Mouse (Mus musculus): ENCODE results near the gene Msantd3. TPM values are rescaled to one million over a fixed set of nuclear protein-coding genes. Genes with fewer than 3 reads are reported as not detected.

Gene Msantd3
- 1.4 and 1.6 TPM in 2 replicates for polyA plus RNA-seq (2015; fragmentation: Nextera tagmentation; extraction: Ambion mirVana)

- no peak within 1 kb of the TSS for H3K27ac ChIP-seq (ENCODE audit: low read length)
- ATAC-seq (ENCODE audit: low read depth), result peak; percentile 72
Observed at GRCm38 (mm10) chr4:48539841-48540575, at the start of gene Msantd3. Gene Msantd3, plus strand, starts transcription at chr4:48539935.

DNA sequence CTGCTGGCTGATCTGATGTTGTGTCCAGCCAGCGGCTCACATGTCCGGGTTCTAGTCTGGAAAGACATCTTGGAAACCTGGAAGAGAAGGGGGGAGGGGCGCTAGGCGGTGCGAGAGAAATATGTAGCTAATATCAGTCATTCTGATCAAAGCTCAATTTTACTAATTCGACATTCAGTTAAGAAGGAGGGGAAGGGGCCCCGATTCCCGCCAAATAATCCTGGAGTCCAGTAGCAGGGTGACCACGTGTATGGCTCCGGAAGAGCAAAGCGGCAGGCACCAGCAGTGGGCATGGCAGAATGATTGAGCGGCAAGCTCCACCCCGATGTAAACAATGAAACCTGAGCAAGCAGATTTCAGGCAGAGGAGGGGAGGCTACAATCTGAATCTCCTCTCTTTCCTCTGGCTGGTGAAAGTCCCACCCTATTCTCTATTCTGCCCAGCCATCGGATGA lies 48.4 kb upstream of the Msantd3 start:
- no peaks in the 10 kb centered on the region for H3K9me3 ChIP-seq (replicated peaks; ENCODE audit: control insufficient read depth, low read length)
- 10% methylated on average over 14 of the region's 14 CpGs for WGBS (ENCODE audit: insufficient replicate concordance)

More at GRCm38 (mm10) chr4:48539841-48540575, at the start of gene Msantd3:
- H3K9me3 ChIP-seq (replicated peaks; ENCODE audit: control insufficient read depth, low read length), result no peaks in the 10 kb centered on the region
- peak within 1 kb of the TSS; percentile 42 for H3K9ac ChIP-seq (ENCODE audit: low read depth, low read length)
- H3K4me3 ChIP-seq (ENCODE audit: low read depth, low read length), result peak within 1 kb of the TSS; percentile 55
- H3K4me2 ChIP-seq (ENCODE audit: low read depth, low read length), result peak within 1 kb of the TSS; percentile 59
- H3K27me3 ChIP-seq (ENCODE audit: control insufficient read depth, insufficient read depth, low read depth, low read length), result peaks cover 28% of the 10 kb centered on the region
- H3K36me3 ChIP-seq (ENCODE audit: control insufficient read depth, insufficient read depth), result no peaks in the 10 kb centered on the region
- WGBS (ENCODE audit: insufficient replicate concordance), result under 1% methylated on average over 59 of the region's 86 CpGs
- no peaks in the 10 kb centered on the region for H3K4me1 ChIP-seq (ENCODE audit: control insufficient read depth, low read depth, low read length)

GRCm38 (mm10) chr4:48492510-48492909 lies 47.2 kb upstream of the Msantd3 start:
- Histone ChIP-seq H3K4me1 (ENCODE audit: control insufficient read depth, low read depth, low read length) (no peaks in the 10 kb centered on the region), H3K36me3 (ENCODE audit: control insufficient read depth, insufficient read depth) (no peaks in the 10 kb centered on the region), H3K9ac (ENCODE audit: low read depth, low read length) (no peak overlapping the region), H3K9me3 (replicated peaks; ENCODE audit: control insufficient read depth, low read length) (no peaks in the 10 kb centered on the region), H3K4me3 (ENCODE audit: low read depth, low read length) (no peak overlapping the region), H3K27me3 (ENCODE audit: control insufficient read depth, insufficient read depth, low read depth, low read length) (no peaks in the 10 kb centered on the region), H3K4me2 (ENCODE audit: low read depth, low read length) (no peak overlapping the region), H3K27ac (ENCODE audit: low read length) (no peak overlapping the region)
- no peak for ATAC-seq (ENCODE audit: low read depth)
- 29% methylated on average over 2 of the region's 2 CpGs for WGBS (ENCODE audit: insufficient replicate concordance)

More for the DNA sequence above, 48.4 kb upstream of the Msantd3 start:
- Histone ChIP-seq H3K27me3 (ENCODE audit: control insufficient read depth, insufficient read depth, low read depth, low read length) (no peaks in the 10 kb centered on the region), H3K36me3 (ENCODE audit: control insufficient read depth, insufficient read depth) (no peaks in the 10 kb centered on the region), H3K27ac (ENCODE audit: low read length) (no peak overlapping the region), H3K4me2 (ENCODE audit: low read depth, low read length) (peak overlapping the region; percentile 54), H3K4me3 (ENCODE audit: low read depth, low read length) (peak overlapping the region; percentile 15; the same call in 1 of the 2 replicates), H3K4me1 (ENCODE audit: control insufficient read depth, low read depth, low read length) (no peaks in the 10 kb centered on the region), H3K9ac (ENCODE audit: low read depth, low read length) (no peak overlapping the region)
- ATAC-seq (ENCODE audit: low read depth), result peak; percentile 43; the same call in 1 of the 2 replicates

DNA sequence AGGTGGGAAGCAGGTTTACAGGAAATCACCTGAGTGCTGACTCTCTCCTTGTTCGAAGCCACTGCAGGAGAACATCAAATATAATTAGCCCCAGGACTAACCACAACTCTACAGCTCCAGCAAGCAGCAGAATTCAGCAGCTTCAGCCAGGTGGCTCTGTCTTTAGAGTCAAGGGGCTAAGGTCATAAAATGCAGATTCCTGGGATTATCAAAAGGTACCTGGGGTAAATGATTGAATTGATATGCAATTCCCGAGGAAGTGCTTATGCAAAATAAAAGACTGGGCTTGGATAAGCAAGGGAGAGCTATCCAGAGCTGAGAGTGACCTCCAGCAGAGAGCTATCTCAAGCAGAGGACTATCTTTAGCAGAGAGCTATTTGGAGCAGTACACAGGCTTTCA lies 28.9 kb upstream of the Msantd3 start:
- Histone ChIP-seq H3K4me3 (ENCODE audit: low read depth, low read length) (no peak overlapping the region), H3K27ac (ENCODE audit: low read length) (no peak overlapping the region), H3K36me3 (ENCODE audit: control insufficient read depth, insufficient read depth) (no peaks in the 10 kb centered on the region), H3K27me3 (ENCODE audit: control insufficient read depth, insufficient read depth, low read depth, low read length) (no peaks in the 10 kb centered on the region), H3K9me3 (replicated peaks; ENCODE audit: control insufficient read depth, low read length) (no peaks in the 10 kb centered on the region), H3K9ac (ENCODE audit: low read depth, low read length) (no peak overlapping the region), H3K4me2 (ENCODE audit: low read depth, low read length) (no peak overlapping the region), H3K4me1 (ENCODE audit: control insufficient read depth, low read depth, low read length) (no peaks in the 10 kb centered on the region)
- ATAC-seq (ENCODE audit: low read depth), result no peak
- 37% methylated on average over 2 of the region's 2 CpGs for WGBS (ENCODE audit: insufficient replicate concordance)

- 52% methylated on average over 1 of the region's 1 CpGs for WGBS (ENCODE audit: insufficient replicate concordance)
- ATAC-seq (ENCODE audit: low read depth), result no peak
- H3K9me3 ChIP-seq (replicated peaks; ENCODE audit: control insufficient read depth, low read length), result no peaks in the 10 kb centered on the region
- H3K4me1 ChIP-seq (ENCODE audit: control insufficient read depth, low read depth, low read length), result no peaks in the 10 kb centered on the region
- H3K27me3 ChIP-seq (ENCODE audit: control insufficient read depth, insufficient read depth, low read depth, low read length), result no peaks in the 10 kb centered on the region
- H3K27ac ChIP-seq (ENCODE audit: low read length), result no peak overlapping the region
- H3K4me2 ChIP-seq (ENCODE audit: low read depth, low read length), result no peak overlapping the region
- no peak overlapping the region for H3K9ac ChIP-seq (ENCODE audit: low read depth, low read length)
- H3K36me3 ChIP-seq (ENCODE audit: control insufficient read depth, insufficient read depth), result no peaks in the 10 kb centered on the region
- H3K4me3 ChIP-seq (ENCODE audit: low read depth, low read length), result no peak overlapping the region
Observed at GRCm38 (mm10) chr4:48529559-48529958, 10.2 kb upstream of the Msantd3 start.

- H3K4me2 ChIP-seq (ENCODE audit: low read depth, low read length), result no peak overlapping the region
- ATAC-seq (ENCODE audit: low read depth), result no peak
- no peaks in the 10 kb centered on the region for H3K27me3 ChIP-seq (ENCODE audit: control insufficient read depth, insufficient read depth, low read depth, low read length)
- no peaks in the 10 kb centered on the region for H3K36me3 ChIP-seq (ENCODE audit: control insufficient read depth, insufficient read depth)
- no peaks in the 10 kb centered on the region for H3K4me1 ChIP-seq (ENCODE audit: control insufficient read depth, low read depth, low read length)
- no peak overlapping the region for H3K4me3 ChIP-seq (ENCODE audit: low read depth, low read length)
- no peaks in the 10 kb centered on the region for H3K9me3 ChIP-seq (replicated peaks; ENCODE audit: control insufficient read depth, low read length)
- 65% methylated on average over 11 of the region's 11 CpGs for WGBS (ENCODE audit: insufficient replicate concordance)
- H3K27ac ChIP-seq (ENCODE audit: low read length), result no peak overlapping the region
- no peak overlapping the region for H3K9ac ChIP-seq (ENCODE audit: low read depth, low read length)
Observed at GRCm38 (mm10) chr4:48531804-48532601, 7.7 kb upstream of the Msantd3 start.

DNA sequence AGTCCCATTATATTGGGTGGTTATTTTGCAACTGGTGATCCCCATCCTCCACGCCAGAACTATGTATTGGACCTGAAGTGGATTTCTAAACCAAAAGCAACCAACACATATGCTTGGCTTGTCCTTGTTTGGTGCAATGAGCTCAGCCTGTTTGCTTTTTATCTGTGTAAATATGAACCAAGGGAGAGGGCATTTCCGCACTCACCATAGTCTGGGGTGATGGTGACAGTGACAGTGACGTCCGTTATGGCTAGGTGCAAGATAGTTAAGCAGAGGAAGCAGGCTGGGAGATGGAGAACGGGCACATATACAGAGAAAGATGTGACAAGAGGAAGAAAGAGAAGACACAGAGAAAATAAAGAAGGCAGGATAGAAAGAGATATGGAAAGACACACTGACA lies 3.5 kb upstream of the Msantd3 start:
- 51% methylated on average over 5 of the region's 5 CpGs for WGBS (ENCODE audit: insufficient replicate concordance)
- H3K4me1 ChIP-seq (ENCODE audit: control insufficient read depth, low read depth, low read length), result no peaks in the 10 kb centered on the region
- no peaks in the 10 kb centered on the region for H3K36me3 ChIP-seq (ENCODE audit: control insufficient read depth, insufficient read depth)
- no peak overlapping the region for H3K27ac ChIP-seq (ENCODE audit: low read length)
- peaks cover 20% of the 10 kb centered on the region for H3K27me3 ChIP-seq (ENCODE audit: control insufficient read depth, insufficient read depth, low read depth, low read length)
- no peak overlapping the region for H3K9ac ChIP-seq (ENCODE audit: low read depth, low read length)
- no peak overlapping the region for H3K4me2 ChIP-seq (ENCODE audit: low read depth, low read length)
- H3K9me3 ChIP-seq (replicated peaks; ENCODE audit: control insufficient read depth, low read length), result no peaks in the 10 kb centered on the region
- H3K4me3 ChIP-seq (ENCODE audit: low read depth, low read length), result no peak overlapping the region
- 0 out of 2 replicates have a peak, but pooled peaks have one; percentile 13 for ATAC-seq (ENCODE audit: low read depth)

GRCm38 (mm10) chr4:48537024-48537423 lies 2.7 kb upstream of the Msantd3 start:
- Histone ChIP-seq H3K9ac (ENCODE audit: low read depth, low read length) (no peak overlapping the region), H3K4me3 (ENCODE audit: low read depth, low read length) (no peak overlapping the region), H3K27me3 (ENCODE audit: control insufficient read depth, insufficient read depth, low read depth, low read length) (peaks cover 28% of the 10 kb centered on the region), H3K36me3 (ENCODE audit: control insufficient read depth, insufficient read depth) (no peaks in the 10 kb centered on the region), H3K4me2 (ENCODE audit: low read depth, low read length) (no peak overlapping the region), H3K27ac (ENCODE audit: low read length) (no peak overlapping the region), H3K4me1 (ENCODE audit: control insufficient read depth, low read depth, low read length) (no peaks in the 10 kb centered on the region), H3K9me3 (replicated peaks; ENCODE audit: control insufficient read depth, low read length) (no peaks in the 10 kb centered on the region)
- 75% methylated on average over 5 of the region's 5 CpGs for WGBS (ENCODE audit: insufficient replicate concordance)
- ATAC-seq (ENCODE audit: low read depth), result no peak

- no peak for ATAC-seq (ENCODE audit: low read depth)
- 53% methylated on average over 2 of the region's 2 CpGs for WGBS (ENCODE audit: insufficient replicate concordance)
- H3K27ac ChIP-seq (ENCODE audit: low read length), result no peak overlapping the region
Observed at GRCm38 (mm10) chr4:48538581-48538980, 1.2 kb upstream of the Msantd3 start.

More at GRCm38 (mm10) chr4:48538581-48538980, 1.2 kb upstream of the Msantd3 start:
- no peaks in the 10 kb centered on the region for H3K9me3 ChIP-seq (replicated peaks; ENCODE audit: control insufficient read depth, low read length)
- no peak overlapping the region for H3K4me3 ChIP-seq (ENCODE audit: low read depth, low read length)
- H3K4me1 ChIP-seq (ENCODE audit: control insufficient read depth, low read depth, low read length), result no peaks in the 10 kb centered on the region
- H3K4me2 ChIP-seq (ENCODE audit: low read depth, low read length), result no peak overlapping the region
- H3K27me3 ChIP-seq (ENCODE audit: control insufficient read depth, insufficient read depth, low read depth, low read length), result peaks cover 28% of the 10 kb centered on the region
- no peak overlapping the region for H3K9ac ChIP-seq (ENCODE audit: low read depth, low read length)
- H3K36me3 ChIP-seq (ENCODE audit: control insufficient read depth, insufficient read depth), result no peaks in the 10 kb centered on the region
